Mouse (Mus musculus): ENCODE results near the gene Rad23b. TPM values are rescaled to one million over a fixed set of nuclear protein-coding genes. Genes with fewer than 3 reads are reported as not detected.
"Not testable (repeated sequence)": the region's sequence is repeated elsewhere in the genome, so short reads cannot be mapped to it uniquely, and the experiment has no call there.

Gene Rad23b
- 230 and 250 TPM in 2 replicates for polyA plus RNA-seq (2012; rRNA removed)

DNA sequence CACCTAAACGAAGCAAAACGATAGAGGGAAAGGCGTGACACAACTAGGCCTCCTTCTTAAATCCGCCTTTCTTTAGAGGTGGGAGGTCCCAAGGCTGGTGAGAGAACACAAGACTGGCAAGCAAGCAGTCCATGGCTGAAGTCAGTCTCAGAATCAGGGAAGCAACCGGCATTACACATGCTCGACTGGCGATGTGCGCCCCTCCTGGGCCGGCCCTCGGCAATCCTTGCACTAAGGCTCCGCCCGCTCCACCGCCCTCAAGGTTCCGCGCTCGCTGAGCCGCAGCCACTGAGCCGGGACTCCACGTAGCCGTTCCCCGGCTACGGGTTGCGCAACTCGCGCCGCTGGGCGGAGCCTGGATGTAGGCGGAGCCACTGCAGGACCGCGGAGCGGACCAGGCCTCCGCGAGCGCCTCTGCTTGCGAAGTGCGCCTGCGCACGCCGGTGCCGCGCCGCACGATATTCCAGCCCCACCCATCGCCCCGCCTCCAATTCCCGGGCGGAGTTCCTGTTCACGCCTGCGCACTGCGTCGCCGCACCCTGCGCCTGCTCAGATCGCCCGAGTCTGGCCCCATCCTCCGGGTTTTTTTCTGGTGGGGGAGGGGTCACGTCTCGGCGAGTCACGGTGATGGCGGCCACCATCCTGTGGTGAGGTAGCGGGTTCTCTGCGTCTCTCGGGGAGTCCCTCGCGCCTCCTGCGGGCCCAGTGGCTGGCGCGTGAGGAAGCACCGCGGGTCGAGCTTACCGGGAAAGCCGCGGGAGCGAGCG lies at the start of gene Rad23b:
Rad23b (plus strand) TSS at position 592 of the 767 bp plus-strand sequence.
- TF ChIP-seq POLR2A (IDR thresholded peaks at IDR 0.05; ENCODE audit: borderline replicate concordance, extremely low read depth, insufficient read depth, insufficient read length, poor library complexity, severe bottlenecking) (peak; percentile 68; the same call in 1 of the 2 replicates), CTCF (IDR thresholded peaks at IDR 0.05; ENCODE audit: borderline replicate concordance, extremely low read depth, insufficient read depth, insufficient read length) (0 out of 2 replicates have a peak, but pooled peaks have one; percentile 3)
- DNase-seq (ENCODE audit: low read depth), result peak; percentile 99

DNA sequence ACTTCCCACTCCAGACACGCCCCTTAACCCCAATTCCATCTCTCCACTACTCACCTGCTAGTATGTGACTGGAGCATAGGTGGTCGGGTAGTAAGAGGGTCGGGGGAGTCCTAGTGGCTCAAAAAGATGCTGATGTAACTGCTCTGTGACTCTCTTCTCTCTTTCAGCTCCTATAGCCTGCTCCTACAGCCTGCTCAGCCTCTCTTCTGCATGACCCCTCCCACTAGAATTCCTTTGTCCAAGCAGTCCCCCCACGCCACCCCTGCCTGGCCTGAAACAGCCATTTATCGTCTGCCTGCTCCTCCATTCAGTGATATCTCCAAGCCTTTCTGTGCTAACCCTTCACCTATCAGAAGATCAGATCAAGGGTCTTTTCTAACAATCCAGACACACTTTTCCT lies 45.7 kb upstream of the Rad23b start:
- DNase-seq (ENCODE audit: low read depth), result no peak
- TF ChIP-seq CTCF (IDR thresholded peaks at IDR 0.05; ENCODE audit: borderline replicate concordance, extremely low read depth, insufficient read depth, insufficient read length) (no peak), POLR2A (IDR thresholded peaks at IDR 0.05; ENCODE audit: borderline replicate concordance, extremely low read depth, insufficient read depth, insufficient read length, poor library complexity, severe bottlenecking) (no peak)

DNA sequence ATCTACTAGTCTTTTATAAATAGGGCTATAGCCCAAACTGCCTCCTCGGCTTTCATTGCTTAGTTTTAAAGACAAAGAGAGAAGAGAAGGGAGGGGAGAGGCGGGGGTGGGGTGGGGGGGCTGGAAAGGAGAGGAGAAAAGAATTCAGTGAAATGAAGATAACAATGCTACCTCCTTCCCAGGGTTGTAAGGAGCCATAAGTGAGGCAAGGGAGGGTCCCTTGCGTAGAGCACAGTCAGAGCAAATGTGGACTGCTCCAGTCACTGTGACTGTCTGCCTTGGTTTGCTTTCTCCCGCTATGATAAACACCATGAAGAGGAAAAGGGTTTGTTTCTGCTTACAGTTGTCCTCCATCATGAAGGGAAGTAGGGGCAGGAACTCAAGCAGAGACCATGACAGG lies 43.2 kb upstream of the Rad23b start:
- no peak for DNase-seq (ENCODE audit: low read depth)
- no peak for TF ChIP-seq CTCF (IDR thresholded peaks at IDR 0.05; ENCODE audit: borderline replicate concordance, extremely low read depth, insufficient read depth, insufficient read length)
- TF ChIP-seq POLR2A (IDR thresholded peaks at IDR 0.05; ENCODE audit: borderline replicate concordance, extremely low read depth, insufficient read depth, insufficient read length, poor library complexity, severe bottlenecking), result no peak

DNA sequence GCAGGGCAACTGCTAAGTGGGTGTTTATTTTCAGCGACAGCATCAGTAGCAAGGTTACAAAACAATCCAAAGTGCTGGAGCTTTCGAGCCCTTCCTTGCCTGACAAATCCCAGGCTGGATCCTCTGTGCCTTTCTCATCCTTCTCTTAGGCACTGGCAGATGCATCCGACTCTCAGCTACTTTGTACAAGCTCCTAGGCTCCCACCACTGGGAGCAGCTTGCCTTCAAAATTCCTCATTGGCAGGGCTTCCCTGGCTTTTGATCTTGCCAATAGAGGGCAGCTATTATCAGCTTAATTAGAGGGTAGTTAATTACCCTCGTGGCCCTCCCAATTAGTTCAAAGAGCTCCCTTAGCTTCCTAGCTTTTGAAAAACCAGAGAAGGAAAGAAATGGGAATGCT lies 33.1 kb upstream of the Rad23b start:
- DNase-seq (ENCODE audit: low read depth), result peak; percentile 79
- TF ChIP-seq POLR2A (IDR thresholded peaks at IDR 0.05; ENCODE audit: borderline replicate concordance, extremely low read depth, insufficient read depth, insufficient read length, poor library complexity, severe bottlenecking) (no peak), CTCF (IDR thresholded peaks at IDR 0.05; ENCODE audit: borderline replicate concordance, extremely low read depth, insufficient read depth, insufficient read length) (no peak)

DNA sequence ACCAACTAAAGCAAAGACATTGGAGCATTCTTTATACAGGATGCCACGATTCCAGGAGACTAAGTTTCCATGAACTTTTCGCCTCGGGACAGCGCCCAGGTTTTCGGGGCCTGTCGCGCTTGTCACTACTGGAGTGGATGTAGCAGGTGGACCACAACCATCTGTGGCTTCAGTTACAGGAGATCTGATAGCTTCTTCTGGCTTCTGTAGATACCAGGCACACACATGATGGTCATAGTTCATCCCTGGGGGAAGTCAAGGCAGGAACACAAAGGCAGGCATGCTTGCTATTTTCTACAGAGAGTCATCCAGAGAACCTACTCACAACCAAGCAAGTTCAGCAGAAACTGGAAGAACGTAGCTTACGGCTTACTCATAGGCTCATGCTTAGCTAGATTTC lies 31.5 kb upstream of the Rad23b start:
- not testable (repeated sequence) for DNase-seq (ENCODE audit: low read depth)

DNA sequence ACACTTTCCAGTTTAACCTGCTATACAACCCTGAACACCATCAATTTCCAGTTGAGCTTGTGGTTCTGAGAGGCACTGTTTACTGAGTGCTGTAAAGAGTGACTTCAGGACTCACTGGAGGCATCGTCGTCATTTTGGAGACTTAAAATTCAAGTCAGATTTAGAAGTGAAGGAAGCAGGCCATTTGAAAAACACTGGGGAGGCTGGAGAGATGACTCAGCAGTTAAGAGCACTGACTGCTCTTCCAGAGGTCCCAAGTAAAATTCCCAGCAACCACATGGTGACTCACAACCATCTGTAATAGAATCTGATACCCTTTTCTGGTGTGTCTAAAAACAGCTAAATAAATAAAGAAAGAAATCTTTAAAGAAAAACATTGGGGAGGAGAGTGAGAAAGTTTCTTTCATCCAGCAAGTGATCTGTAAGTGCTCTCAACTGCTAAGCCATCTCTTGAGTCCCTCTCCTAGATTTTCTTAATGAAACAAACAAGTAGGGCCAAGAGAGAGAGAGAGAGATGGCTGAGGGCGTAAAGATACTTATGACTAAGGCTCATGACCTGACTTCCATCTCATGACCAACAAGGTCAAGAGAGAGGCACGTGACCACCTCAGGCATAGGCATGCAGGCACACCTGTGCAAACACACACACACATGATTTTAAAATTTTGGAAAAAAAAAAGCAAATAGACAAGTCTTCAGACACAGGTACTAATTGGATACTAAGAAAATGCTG lies 23.9 kb upstream of the Rad23b start:
- DNase-seq (ENCODE audit: low read depth), result no peak
- TF ChIP-seq CTCF (IDR thresholded peaks at IDR 0.05; ENCODE audit: borderline replicate concordance, extremely low read depth, insufficient read depth, insufficient read length), result no peak
- no peak for TF ChIP-seq POLR2A (IDR thresholded peaks at IDR 0.05; ENCODE audit: borderline replicate concordance, extremely low read depth, insufficient read depth, insufficient read length, poor library complexity, severe bottlenecking)

DNA sequence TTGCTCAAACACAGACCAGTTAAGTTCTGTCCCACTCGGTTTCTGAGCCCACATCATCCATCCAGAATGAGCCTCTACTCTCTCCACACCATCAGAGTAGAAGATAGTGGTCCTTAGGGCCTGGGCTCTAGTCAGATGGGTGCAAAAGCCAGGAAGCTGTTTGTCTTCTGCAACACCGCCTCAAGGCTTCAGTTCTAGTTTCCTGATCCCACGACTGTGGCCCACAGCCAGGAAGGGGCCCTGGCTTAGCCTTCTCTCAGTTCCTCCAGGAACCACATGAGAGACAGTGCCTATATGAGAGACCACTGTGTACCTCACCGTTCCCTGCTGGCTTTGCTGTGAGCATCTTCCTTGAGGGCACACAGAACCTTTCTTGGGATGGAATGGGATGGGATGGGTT lies 22.3 kb upstream of the Rad23b start:
- TF ChIP-seq POLR2A (IDR thresholded peaks at IDR 0.05; ENCODE audit: borderline replicate concordance, extremely low read depth, insufficient read depth, insufficient read length, poor library complexity, severe bottlenecking), result no peak
- no peak for DNase-seq (ENCODE audit: low read depth)

DNA sequence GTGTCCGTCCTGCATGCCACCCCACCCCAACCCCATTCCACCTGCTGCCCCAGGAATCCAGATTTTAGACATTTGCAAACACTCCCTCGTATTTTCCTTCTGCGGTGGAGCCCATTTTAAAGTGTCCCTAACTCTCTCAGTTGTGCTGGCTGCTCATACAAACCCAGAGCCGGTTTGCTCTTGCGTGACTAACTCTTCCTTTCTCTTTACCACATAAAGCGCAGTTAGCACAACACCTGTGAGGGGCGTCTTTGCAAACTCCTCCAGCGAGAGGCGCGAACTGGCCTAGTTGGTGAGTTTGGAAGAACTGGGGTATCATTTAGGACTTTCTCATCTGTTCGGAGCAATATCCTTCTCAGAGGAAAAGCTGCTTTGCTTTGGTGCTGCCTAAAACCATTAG lies 21.4 kb upstream of the Rad23b start:
- DNase-seq (ENCODE audit: low read depth), result no peak
- TF ChIP-seq CTCF (IDR thresholded peaks at IDR 0.05; ENCODE audit: borderline replicate concordance, extremely low read depth, insufficient read depth, insufficient read length) (no peak), POLR2A (IDR thresholded peaks at IDR 0.05; ENCODE audit: borderline replicate concordance, extremely low read depth, insufficient read depth, insufficient read length, poor library complexity, severe bottlenecking) (no peak)

DNA sequence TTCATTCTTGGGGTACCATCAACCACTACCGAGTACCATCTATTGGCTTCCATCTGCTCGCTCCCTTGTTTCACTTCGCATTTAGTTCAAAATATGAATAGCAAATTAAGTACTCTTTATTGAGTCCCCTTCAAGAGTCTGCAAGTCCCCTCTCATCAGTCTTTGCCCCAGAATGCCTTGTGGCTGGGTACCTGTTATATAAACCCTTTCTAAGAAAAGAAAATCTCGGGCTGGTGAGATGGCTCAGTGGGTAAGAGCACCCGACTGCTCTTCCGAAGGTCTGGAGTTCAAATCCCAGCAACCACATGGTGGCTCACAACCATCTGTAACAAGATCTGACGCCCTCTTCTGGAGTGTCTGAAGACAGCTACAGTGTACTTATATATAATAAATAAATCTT lies 20.9 kb upstream of the Rad23b start:
- DNase-seq (ENCODE audit: low read depth), result not testable (repeated sequence)

DNA sequence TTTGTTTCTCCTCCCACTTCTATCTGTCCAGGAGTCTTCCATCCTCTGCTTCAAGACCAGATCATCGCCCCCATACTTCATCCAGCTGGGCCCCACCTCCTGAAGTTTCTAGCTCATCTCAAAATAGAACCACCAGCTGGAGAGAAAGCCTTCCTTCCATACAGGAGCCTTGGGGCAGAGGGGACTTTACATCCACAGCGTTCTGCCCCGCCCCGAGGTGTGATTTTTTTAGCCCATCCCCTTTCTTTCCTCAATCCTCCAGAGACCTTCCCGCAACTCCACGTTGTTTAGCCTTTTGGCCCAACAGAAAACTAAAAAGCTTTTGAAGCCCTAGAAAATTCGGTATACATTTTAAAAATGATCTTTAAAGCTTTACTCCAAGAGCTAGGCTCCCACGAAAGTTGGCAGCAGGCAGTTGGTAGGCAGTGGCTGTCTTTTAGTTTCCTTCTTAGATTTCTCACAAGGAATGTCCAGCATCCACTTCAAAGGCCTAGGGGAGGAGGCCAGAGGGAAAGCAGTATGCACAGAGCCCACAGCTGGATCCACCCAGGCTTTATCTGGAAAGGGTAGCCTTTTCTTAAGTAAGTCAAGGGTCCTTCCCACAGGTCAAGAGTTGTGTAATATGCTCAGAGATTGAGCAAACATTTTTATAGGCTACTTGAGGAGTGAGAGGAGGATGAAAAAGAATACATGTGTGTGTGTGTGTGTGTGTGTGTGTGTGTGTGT lies 20.1 kb upstream of the Rad23b start:
- DNase-seq (ENCODE audit: low read depth), result no peak
- no peak for TF ChIP-seq CTCF (IDR thresholded peaks at IDR 0.05; ENCODE audit: borderline replicate concordance, extremely low read depth, insufficient read depth, insufficient read length)
- TF ChIP-seq POLR2A (IDR thresholded peaks at IDR 0.05; ENCODE audit: borderline replicate concordance, extremely low read depth, insufficient read depth, insufficient read length, poor library complexity, severe bottlenecking), result no peak

DNA sequence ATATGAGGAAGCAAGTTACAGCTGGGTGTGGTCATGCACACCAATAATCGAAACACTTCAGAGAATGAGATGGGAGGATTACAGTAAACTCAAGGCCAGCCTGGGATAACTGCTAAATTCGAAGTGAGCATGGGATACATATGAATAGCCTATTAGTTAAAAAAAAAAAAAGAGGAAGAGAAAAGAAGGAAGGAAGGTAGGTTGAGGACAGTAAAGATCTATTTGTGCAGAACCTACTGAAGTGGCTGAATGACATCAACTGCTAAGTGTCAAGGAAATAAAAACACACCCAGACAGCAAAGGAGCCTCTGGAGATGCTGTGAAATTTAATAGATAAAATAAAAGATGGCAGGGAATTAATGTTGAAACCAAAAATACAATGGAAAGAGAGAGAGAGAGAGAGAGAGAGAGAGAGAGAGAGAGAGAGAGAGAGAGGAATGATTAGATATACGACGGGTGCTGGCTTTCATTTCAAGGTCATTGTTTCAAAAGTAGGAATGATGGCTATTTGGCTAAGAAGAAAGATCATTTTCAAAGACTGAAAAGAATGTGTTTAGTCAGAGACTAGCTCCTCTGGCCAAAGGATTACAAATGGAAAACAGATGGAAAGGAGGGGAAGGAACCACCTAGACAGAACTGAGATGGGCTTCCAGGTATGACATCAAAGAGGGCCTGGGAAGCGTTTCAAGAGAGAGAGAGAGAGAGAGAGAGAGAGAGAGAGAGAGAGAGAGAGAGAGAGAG lies 14.6 kb upstream of the Rad23b start:
- no peak for TF ChIP-seq POLR2A (IDR thresholded peaks at IDR 0.05; ENCODE audit: borderline replicate concordance, extremely low read depth, insufficient read depth, insufficient read length, poor library complexity, severe bottlenecking)
- no peak for TF ChIP-seq CTCF (IDR thresholded peaks at IDR 0.05; ENCODE audit: borderline replicate concordance, extremely low read depth, insufficient read depth, insufficient read length)
- no peak for DNase-seq (ENCODE audit: low read depth)

Measured in brain, embryonic 14.5 days (tissue).